Mouse (Mus musculus) liver, embryonic 12.5 days (tissue): Measurements from ENCODE around the gene Adcy7. TPM values are rescaled to one million over a fixed set of nuclear protein-coding genes. Genes with fewer than 3 reads are reported as not detected.

ENCODE experiments used
- ATAC-seq: fragments of 200-750 bp; cut with Nextera tagmentation; 2 replicates; pipeline ENCODE4 v1.8.0; 2017; ENCODE audit warnings: moderate number of reproducible peaks, mild to moderate bottlenecking, moderate library complexity
- H3K27ac ChIP-seq: fragments of 300-500 bp; sonication (generic); 2 replicates; pipeline ENCODE4 v1.5.1; 2016; ENCODE audit warnings: mild to moderate bottlenecking
- H3K27me3 ChIP-seq: fragments of 300-500 bp; sonication (generic); replicated peaks from 2 replicates; pipeline ENCODE4 v1.6.1; 2016; ENCODE audit warnings: mild to moderate bottlenecking, moderate library complexity
- H3K36me3 ChIP-seq: fragments of 300-500 bp; sonication (generic); 2 replicates; pipeline ENCODE4 v1.6.1; 2016; ENCODE audit warnings: mild to moderate bottlenecking, moderate library complexity
- H3K4me1 ChIP-seq: fragments of 300-500 bp; sonication (generic); 2 replicates; pipeline ENCODE4 v1.6.1; 2016
- H3K4me2 ChIP-seq: fragments of 300-500 bp; sonication (generic); 2 replicates; pipeline ENCODE4 v1.6.1; 2016; ENCODE audit warnings: mild to moderate bottlenecking, moderate library complexity
- H3K4me3 ChIP-seq: fragments of 300-500 bp; sonication (generic); 2 replicates; pipeline ENCODE4 v1.5.1; 2016; ENCODE audit warnings: mild to moderate bottlenecking, moderate library complexity
- H3K9ac ChIP-seq: fragments of 300-500 bp; sonication (generic); 2 replicates; pipeline ENCODE4 v1.6.1; 2016; ENCODE audit warnings: mild to moderate bottlenecking, moderate library complexity
- H3K9me3 ChIP-seq: fragments of 300-500 bp; sonication (generic); replicated peaks from 2 replicates; pipeline ENCODE4 v1.6.1; 2016; ENCODE audit warnings: mild to moderate bottlenecking, moderate library complexity
- WGBS: fragments of 180-500 bp; shearing (Covaris S2); methylation state at CpG from one replicate; pipeline ENCODE4 v1.1.7; 2016; ENCODE audit not compliant: insufficient replicate concordance; 5-methylcytosine and 5-hydroxymethylcytosine counted together
- polyA plus RNA-seq: library from polyadenylated mRNA; unstranded; fragments of >200 nt; fragmentation: Nextera tagmentation; extraction: Ambion mirVana; gene quantifications from 2 replicates; pipeline ENCODE4 v1.2.1, GENCODE M21; 2016

Gene Adcy7
- polyA plus RNA-seq, 1 experiment from 2014 or later, result 38.0 TPM

- no peak overlapping the region for H3K27ac ChIP-seq
- peaks cover 100% of the 10 kb centered on the region for H3K36me3 ChIP-seq
- no peak overlapping the region for H3K4me2 ChIP-seq
- no peaks in the 10 kb centered on the region for H3K9me3 ChIP-seq
- no peaks in the 10 kb centered on the region for H3K27me3 ChIP-seq
- 89% methylated on average over 5 of the region's 5 CpGs for WGBS
- H3K4me3 ChIP-seq, result no peak overlapping the region
- H3K4me1 ChIP-seq, result no peaks in the 10 kb centered on the region
- H3K9ac ChIP-seq, result no peak overlapping the region
- no peak for ATAC-seq
Observed at GRCm38 (mm10) chr8:88321387-88321786, 49.2 kb downstream of the Adcy7 start.

GRCm38 (mm10) chr8:88323523-88323922 lies 51.3 kb downstream of the Adcy7 start:
- no peaks in the 10 kb centered on the region for H3K27me3 ChIP-seq
- H3K4me2 ChIP-seq, result no peak overlapping the region
- H3K9me3 ChIP-seq, result no peaks in the 10 kb centered on the region
- no peak for ATAC-seq
- no peak overlapping the region for H3K27ac ChIP-seq
- H3K9ac ChIP-seq, result no peak overlapping the region
- 82% methylated on average over 5 of the region's 5 CpGs for WGBS
- no peaks in the 10 kb centered on the region for H3K4me1 ChIP-seq
- H3K4me3 ChIP-seq, result no peak overlapping the region
- peaks cover 100% of the 10 kb centered on the region for H3K36me3 ChIP-seq

DNA sequence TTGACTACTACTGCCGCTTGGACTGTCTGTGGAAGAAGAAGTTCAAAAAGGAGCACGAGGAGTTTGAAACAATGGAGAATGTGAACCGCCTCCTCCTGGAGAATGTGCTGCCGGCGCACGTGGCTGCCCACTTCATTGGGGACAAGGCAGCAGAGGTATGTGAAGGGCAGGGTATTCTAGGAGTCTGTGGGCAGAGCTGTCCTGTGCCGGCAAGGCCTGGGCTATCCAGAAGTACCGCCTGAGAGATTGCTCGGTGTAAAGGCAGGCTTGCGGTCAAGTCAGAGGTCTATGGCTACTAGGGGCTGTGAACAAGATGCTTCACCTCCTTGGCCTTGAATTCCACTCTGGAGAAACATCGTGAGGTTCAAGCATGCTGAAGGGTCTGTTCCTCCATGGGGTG lies 52.6 kb downstream of the Adcy7 start:
- ATAC-seq, result no peak
- Histone ChIP-seq H3K4me1 (no peaks in the 10 kb centered on the region), H3K27ac (no peak overlapping the region), H3K27me3 (no peaks in the 10 kb centered on the region), H3K9ac (no peak overlapping the region), H3K36me3 (peaks cover 100% of the 10 kb centered on the region), H3K9me3 (no peaks in the 10 kb centered on the region), H3K4me3 (no peak overlapping the region), H3K4me2 (no peak overlapping the region)
- WGBS, result 87% methylated on average over 11 of the region's 11 CpGs

GRCm38 (mm10) chr8:88325251-88325650 lies 53.0 kb downstream of the Adcy7 start:
- Histone ChIP-seq H3K36me3 (peaks cover 100% of the 10 kb centered on the region), H3K27me3 (no peaks in the 10 kb centered on the region), H3K4me3 (no peak overlapping the region), H3K9ac (no peak overlapping the region), H3K4me1 (no peaks in the 10 kb centered on the region), H3K9me3 (no peaks in the 10 kb centered on the region), H3K4me2 (no peak overlapping the region), H3K27ac (no peak overlapping the region)
- WGBS, result 66% methylated on average over 5 of the region's 5 CpGs
- ATAC-seq, result no peak

DNA sequence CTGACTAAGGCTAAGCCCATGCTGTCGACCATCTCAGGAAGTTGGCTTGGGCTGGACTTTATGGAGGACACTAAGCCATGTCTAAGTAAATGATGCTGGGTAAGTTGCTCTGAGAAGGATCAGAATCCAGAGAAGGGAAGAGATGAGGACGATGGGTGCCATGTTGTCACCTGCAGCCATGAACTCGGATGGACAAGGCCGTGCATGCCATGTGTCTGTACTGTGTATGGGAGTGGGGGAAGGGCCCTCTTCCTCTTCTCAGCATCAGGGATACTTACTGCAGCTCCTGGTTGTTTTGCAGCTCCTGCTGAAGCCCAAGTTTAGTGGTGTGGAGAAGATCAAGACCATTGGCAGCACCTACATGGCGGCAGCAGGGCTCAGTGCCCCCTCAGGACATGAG lies 53.6 kb downstream of the Adcy7 start:
- Histone ChIP-seq H3K27me3 (no peaks in the 10 kb centered on the region), H3K36me3 (peaks cover 100% of the 10 kb centered on the region), H3K27ac (no peak overlapping the region), H3K9ac (no peak overlapping the region), H3K4me3 (no peak overlapping the region), H3K9me3 (no peaks in the 10 kb centered on the region), H3K4me1 (no peaks in the 10 kb centered on the region), H3K4me2 (no peak overlapping the region)
- no peak for ATAC-seq
- 84% methylated on average over 5 of the region's 5 CpGs for WGBS

- H3K9ac ChIP-seq, result no peak overlapping the region
- no peak overlapping the region for H3K4me2 ChIP-seq
- H3K9me3 ChIP-seq, result no peaks in the 10 kb centered on the region
- H3K4me1 ChIP-seq, result no peaks in the 10 kb centered on the region
- no peak overlapping the region for H3K27ac ChIP-seq
- H3K27me3 ChIP-seq, result no peaks in the 10 kb centered on the region
- H3K4me3 ChIP-seq, result no peak overlapping the region
- H3K36me3 ChIP-seq, result peaks cover 99% of the 10 kb centered on the region
- no peak for ATAC-seq
- WGBS, result 89% methylated on average over 12 of the region's 12 CpGs
Observed at GRCm38 (mm10) chr8:88326328-88326727, 54.1 kb downstream of the Adcy7 start.

DNA sequence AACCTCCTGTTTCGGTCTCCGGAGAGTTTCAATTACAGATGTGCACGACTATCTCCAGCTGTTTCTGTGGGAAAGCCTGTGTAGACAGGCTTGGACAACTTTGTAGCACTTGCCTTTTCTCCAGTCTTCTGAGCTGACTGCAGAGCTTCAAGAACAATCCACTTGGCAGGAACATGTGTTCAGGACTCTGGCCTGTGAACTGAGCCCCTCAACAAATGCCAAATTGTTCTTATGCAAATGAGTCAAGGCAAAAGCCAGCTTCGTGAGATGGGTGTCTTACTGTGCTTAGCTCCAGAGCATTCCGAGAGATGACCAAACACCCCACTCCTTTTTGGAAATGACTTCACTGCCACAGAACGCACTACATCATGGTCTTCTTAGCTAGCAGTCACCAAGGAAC lies 56.5 kb downstream of the Adcy7 start:
- no peak overlapping the region for H3K27ac ChIP-seq
- peaks cover 11% of the 10 kb centered on the region for H3K4me1 ChIP-seq
- no peak overlapping the region for H3K4me2 ChIP-seq
- ATAC-seq, result no peak
- no peak overlapping the region for H3K9ac ChIP-seq
- peaks cover 99% of the 10 kb centered on the region for H3K36me3 ChIP-seq
- no peaks in the 10 kb centered on the region for H3K9me3 ChIP-seq
- no peak overlapping the region for H3K4me3 ChIP-seq
- no peaks in the 10 kb centered on the region for H3K27me3 ChIP-seq
- 86% methylated on average over 6 of the region's 6 CpGs for WGBS

DNA sequence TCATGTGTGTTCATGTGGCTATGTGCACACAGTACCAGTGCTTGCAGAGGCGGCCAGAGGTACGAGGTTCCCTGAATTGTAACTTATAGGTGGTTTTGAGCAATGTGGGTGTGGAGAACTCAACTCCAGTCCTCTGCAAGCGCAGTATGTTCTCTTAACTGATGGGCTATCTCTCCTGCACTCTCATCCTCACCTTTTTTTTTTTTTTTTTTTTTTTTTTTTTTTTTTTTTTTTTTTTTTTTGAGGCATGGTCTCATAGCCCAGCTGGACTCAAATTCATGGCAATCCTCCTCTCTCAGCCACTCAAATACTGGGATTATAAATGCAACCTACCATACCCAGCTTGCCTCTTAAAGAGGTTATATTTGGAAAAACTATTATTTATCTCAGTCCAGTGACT lies 58.6 kb downstream of the Adcy7 start:
- peaks cover 32% of the 10 kb centered on the region for H3K4me1 ChIP-seq
- H3K4me2 ChIP-seq, result no peak overlapping the region
- H3K36me3 ChIP-seq, result peaks cover 97% of the 10 kb centered on the region
- H3K27ac ChIP-seq, result no peak overlapping the region
- H3K4me3 ChIP-seq, result no peak overlapping the region
- H3K9me3 ChIP-seq, result no peaks in the 10 kb centered on the region
- no peak overlapping the region for H3K9ac ChIP-seq
- ATAC-seq, result no peak
- H3K27me3 ChIP-seq, result no peaks in the 10 kb centered on the region
- WGBS, result 78% methylated on average over 3 of the region's 3 CpGs

DNA sequence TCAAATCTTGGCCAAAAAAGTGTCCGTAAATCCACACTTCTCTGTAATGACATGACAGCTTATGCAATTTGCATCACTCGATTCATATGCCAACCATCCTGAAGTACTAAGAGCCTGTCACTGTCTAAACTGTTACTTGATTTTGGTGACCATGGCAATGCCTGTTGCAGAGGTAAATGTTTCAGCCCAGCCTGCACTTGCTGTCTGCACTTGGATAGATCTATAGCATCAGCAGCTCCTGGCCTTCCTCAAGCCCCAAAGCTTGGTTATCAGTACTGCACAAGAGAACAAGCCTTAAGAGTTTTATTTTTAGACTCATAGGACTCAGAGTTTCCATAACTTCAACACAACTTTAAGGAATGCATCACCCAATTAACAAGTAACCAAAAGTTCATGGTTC lies 62.2 kb downstream of the Adcy7 start:
- H3K4me3 ChIP-seq, result no peak overlapping the region
- peak overlapping the region; percentile 53 for H3K4me2 ChIP-seq
- peak; percentile 64 for ATAC-seq
- no peak overlapping the region for H3K9ac ChIP-seq
- peaks cover 95% of the 10 kb centered on the region for H3K36me3 ChIP-seq
- peaks cover 43% of the 10 kb centered on the region for H3K4me1 ChIP-seq
- peak overlapping the region; percentile 88 for H3K27ac ChIP-seq
- WGBS, result 82% methylated on average over 2 of the region's 2 CpGs
- H3K9me3 ChIP-seq, result no peaks in the 10 kb centered on the region
- H3K27me3 ChIP-seq, result no peaks in the 10 kb centered on the region

GRCm38 (mm10) chr8:88334975-88335374 lies 62.8 kb downstream of the Adcy7 start:
- Histone ChIP-seq H3K4me3 (no peak overlapping the region), H3K27me3 (no peaks in the 10 kb centered on the region), H3K4me1 (peaks cover 43% of the 10 kb centered on the region), H3K9me3 (no peaks in the 10 kb centered on the region), H3K27ac (peak overlapping the region; percentile 88), H3K9ac (no peak overlapping the region; the same call in none of the 2 replicates), H3K4me2 (peak overlapping the region; percentile 53), H3K36me3 (peaks cover 95% of the 10 kb centered on the region)
- 43% methylated on average over 3 of the region's 3 CpGs for WGBS
- ATAC-seq, result peak; percentile 92

- no peaks in the 10 kb centered on the region for H3K27me3 ChIP-seq
- peaks cover 27% of the 10 kb centered on the region for H3K4me1 ChIP-seq
- 87% methylated on average over 3 of the region's 3 CpGs for WGBS
- H3K9ac ChIP-seq, result no peak overlapping the region
- H3K9me3 ChIP-seq, result no peaks in the 10 kb centered on the region
- no peak overlapping the region for H3K4me2 ChIP-seq
- H3K36me3 ChIP-seq, result peaks cover 96% of the 10 kb centered on the region
- H3K4me3 ChIP-seq, result no peak overlapping the region
- H3K27ac ChIP-seq, result no peak overlapping the region
- no peak for ATAC-seq
Observed at GRCm38 (mm10) chr8:88339221-88339620, 67.0 kb downstream of the Adcy7 start.

GRCm38 (mm10) chr8:88339887-88340695 lies 67.9 kb downstream of the Adcy7 start:
- 80% methylated on average over 2 of the region's 2 CpGs for WGBS
- Histone ChIP-seq H3K27me3 (no peaks in the 10 kb centered on the region), H3K9ac (no peak overlapping the region), H3K27ac (no peak overlapping the region), H3K4me2 (no peak overlapping the region), H3K4me3 (no peak overlapping the region), H3K4me1 (peaks cover 18% of the 10 kb centered on the region), H3K36me3 (peaks cover 97% of the 10 kb centered on the region), H3K9me3 (no peaks in the 10 kb centered on the region)
- no peak for ATAC-seq

GRCm38 (mm10) chr8:88342026-88342425 lies 69.8 kb downstream of the Adcy7 start:
- Histone ChIP-seq H3K27ac (no peak overlapping the region), H3K27me3 (no peaks in the 10 kb centered on the region), H3K4me2 (no peak overlapping the region), H3K36me3 (peaks cover 98% of the 10 kb centered on the region), H3K9me3 (no peaks in the 10 kb centered on the region), H3K4me1 (no peaks in the 10 kb centered on the region), H3K4me3 (no peak overlapping the region), H3K9ac (no peak overlapping the region)
- no peak for ATAC-seq
- 75% methylated on average over 4 of the region's 4 CpGs for WGBS
